Mouse (Mus musculus) lung, postnatal 0 days (tissue): Measurements from ENCODE around the gene Ctnnbl1.

Experiments
- CTCF ChIP-seq: IDR thresholded peaks from 2 replicates; pipeline ENCODE4 v1.5.1; 2016; ENCODE audit warnings: antibody characterized with exemption, mild to moderate bottlenecking
- EP300 ChIP-seq: IDR thresholded peaks from 2 replicates; pipeline ENCODE4 v1.6.1; 2016; ENCODE audit warnings: antibody characterized with exemption, mild to moderate bottlenecking, control low read depth

DNA sequence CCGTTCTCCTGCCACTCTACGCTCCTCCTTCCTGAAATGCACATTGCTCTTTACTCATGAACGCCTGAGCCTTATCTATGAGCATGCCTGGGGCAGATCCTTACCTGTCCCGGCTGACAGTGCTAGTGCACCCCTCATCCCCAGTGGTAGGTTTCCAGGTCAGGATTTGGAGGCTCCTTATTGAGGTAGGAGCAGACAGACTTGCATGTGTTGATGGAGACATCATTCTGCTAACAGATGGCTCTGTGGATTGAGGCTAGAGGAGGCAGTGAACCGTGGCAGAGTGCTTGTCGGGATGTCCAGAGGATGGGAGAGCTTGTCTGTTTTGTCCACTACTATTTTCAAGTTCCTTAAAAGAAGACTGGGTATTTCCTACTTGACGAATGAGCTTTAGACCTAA lies 52.0 kb downstream of the Ctnnbl1 start:
- no peak for TF ChIP-seq CTCF
- no peak for TF ChIP-seq EP300
